Comparison of ENCODE assay signal across 8 mouse cellular contexts in the genomic region with DNA sequence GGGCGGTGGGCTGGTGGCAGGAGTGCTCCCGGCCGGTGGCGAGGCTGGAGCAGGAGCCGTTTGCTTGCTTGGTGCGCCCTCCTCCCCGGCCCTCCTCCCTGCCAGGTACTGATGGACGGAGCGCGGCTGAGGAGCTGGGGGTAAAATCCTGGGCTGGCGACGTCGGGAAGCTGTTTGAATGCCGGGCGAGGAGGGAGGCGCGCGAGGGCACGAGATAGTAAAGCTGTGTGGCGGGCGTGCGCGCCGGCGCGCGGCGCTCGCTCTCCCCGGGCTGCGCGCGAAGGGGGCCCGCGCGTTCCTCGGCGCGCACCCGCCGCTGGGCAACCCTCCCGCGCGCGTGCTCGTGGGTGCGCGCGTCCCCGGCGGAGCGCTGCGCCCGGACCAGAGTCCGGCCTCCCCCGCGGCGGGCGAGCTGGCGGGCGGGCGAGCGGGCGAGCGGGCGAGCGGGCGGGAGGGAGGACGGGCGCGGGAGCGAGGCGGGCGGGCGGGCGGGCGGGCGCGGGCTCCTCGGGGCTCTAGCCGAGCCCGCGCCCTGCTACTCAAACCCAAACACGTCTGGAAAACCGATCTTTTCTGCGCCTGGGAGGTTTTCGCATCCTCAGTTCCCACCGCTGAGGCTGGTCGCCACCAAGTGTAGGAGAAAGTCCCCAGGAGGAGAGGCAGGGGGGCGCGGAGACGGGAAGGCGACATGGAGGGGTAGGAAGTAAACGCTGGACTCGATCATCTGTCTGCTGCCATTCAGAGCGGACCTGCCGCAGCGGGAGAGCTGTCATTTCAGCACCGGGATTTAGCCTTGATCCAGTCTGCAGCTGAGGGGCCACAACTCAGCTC. TPM values are rescaled to one million over a fixed set of nuclear protein-coding genes. Genes with fewer than 3 reads are reported as not detected.
A peak's percentile ranks its signal among the peaks of the same experiment; 100 is the strongest.
DNase-seq lines count a peak whose midpoint lies in the region; ATAC-seq and TF ChIP-seq lines count a peak whose summit lies in the region.

No protein-coding gene starts in this region.

- H3K36me3 ChIP-seq in heart, embryonic 12.5 days: no peaks in the 10 kb centered on the region
- H3K36me3 ChIP-seq in heart, adult 2 months (ENCODE audit: control insufficient read depth, insufficient read depth, low read length): no peaks in the 10 kb centered on the region
- no peaks in the 10 kb centered on the region for H3K36me3 ChIP-seq in kidney, embryonic 16.5 days (ENCODE audit: insufficient read depth, low read length)
- no peaks in the 10 kb centered on the region for H3K36me3 ChIP-seq in liver, embryonic 12.5 days

- peak overlapping the region; percentile 97 for H3K4me2 ChIP-seq in heart, embryonic 12.5 days
- peak overlapping the region; percentile 93 for H3K4me2 ChIP-seq in kidney, embryonic 16.5 days (replicated peaks; ENCODE audit: low read depth, low read length)
- H3K4me2 ChIP-seq in liver, embryonic 12.5 days: peak overlapping the region; percentile 58

- H3K9ac ChIP-seq in heart, embryonic 12.5 days: peak overlapping the region; percentile 67; the same call in 1 of the 2 replicates
- no peak overlapping the region for H3K9ac ChIP-seq in heart, adult 2 months (ENCODE audit: low read depth, low read length)
- peak overlapping the region; percentile 10 for H3K9ac ChIP-seq in kidney, embryonic 16.5 days (replicated peaks; ENCODE audit: low read length)
- no peak overlapping the region for H3K9ac ChIP-seq in liver, embryonic 12.5 days

- peak; percentile 73; the same call in 1 of the 2 replicates for ATAC-seq in heart, embryonic 12.5 days (ENCODE audit: insufficient number of reproducible peaks, low FRiP score)
- ATAC-seq in kidney, embryonic 16.5 days (ENCODE audit: low FRiP score, low TSS enrichment): peak; percentile 89
- no peak for ATAC-seq in liver, embryonic 12.5 days

- H3K27me3 ChIP-seq in heart, embryonic 12.5 days (replicated peaks): peaks cover 43% of the 10 kb centered on the region
- peaks cover 3% of the 10 kb centered on the region; the same call in 1 of the 2 replicates for H3K27me3 ChIP-seq in heart, adult 2 months (ENCODE audit: control insufficient read depth, insufficient read depth, low read length)
- H3K27me3 ChIP-seq in kidney, embryonic 16.5 days (ENCODE audit: insufficient read depth, low read length): peaks cover 43% of the 10 kb centered on the region
- H3K27me3 ChIP-seq in liver, embryonic 12.5 days (replicated peaks): peaks cover 42% of the 10 kb centered on the region

- H3K4me3 ChIP-seq in heart, embryonic 12.5 days: peak overlapping the region; percentile 71
- no peak overlapping the region for H3K4me3 ChIP-seq in heart, adult 2 months
- H3K4me3 ChIP-seq in kidney, embryonic 16.5 days (ENCODE audit: low read length): peak overlapping the region; percentile 61
- peak overlapping the region; percentile 46 for H3K4me3 ChIP-seq in liver, embryonic 12.5 days

- no peak for TF ChIP-seq CTCF in heart, adult 2 months (IDR thresholded peaks at IDR 0.05)

- DNase-seq in heart, adult 2 months: no peak
- peak; percentile 87 to 91 for DNase-seq in cerebellum, postnatal 10 days
- peak; percentile 59 to 73 for DNase-seq in frontal cortex, postnatal 10 days (ENCODE audit: low spot score in 2 of 2)
- DNase-seq in right cerebral cortex, adult 18-20 months: peak; percentile 87
- DNase-seq in urinary bladder, postnatal 10 days (ENCODE audit: low spot score): no peak

- no peaks in the 10 kb centered on the region for H3K9me3 ChIP-seq in heart, embryonic 12.5 days (replicated peaks)
- H3K9me3 ChIP-seq in kidney, embryonic 16.5 days (ENCODE audit: low read length): no peaks in the 10 kb centered on the region
- H3K9me3 ChIP-seq in liver, embryonic 12.5 days (replicated peaks): no peaks in the 10 kb centered on the region

- H3K79me2 ChIP-seq in heart, adult 2 months (replicated peaks; ENCODE audit: control insufficient read depth, insufficient read depth, low read length): no peaks in the 10 kb centered on the region

- 0% methylated on average over 48 of the region's 99 CpGs for WGBS in heart, embryonic 12.5 days
- WGBS in heart, adult 2 months: 1% methylated on average over 74 of the region's 99 CpGs
- WGBS in kidney, embryonic 16.5 days: under 1% methylated on average over 30 of the region's 99 CpGs
- 2% methylated on average over 37 of the region's 99 CpGs for WGBS in liver, embryonic 12.5 days (ENCODE audit: insufficient replicate concordance)

- intact Hi-C loops in heart, adult 2 months (cut with DNase I): no loop called here

- no peak for TF ChIP-seq EP300 in heart, adult 2 months (IDR thresholded peaks at IDR 0.05; ENCODE audit: insufficient read depth, low read depth, low read length)

- no peak overlapping the region for H3K27ac ChIP-seq in heart, embryonic 12.5 days (ENCODE audit: poor library complexity, severe bottlenecking)
- H3K27ac ChIP-seq in heart, adult 2 months: no peak overlapping the region
- H3K27ac ChIP-seq in kidney, embryonic 16.5 days (ENCODE audit: low read length): no peak overlapping the region
- H3K27ac ChIP-seq in liver, embryonic 12.5 days: no peak overlapping the region

- TF ChIP-seq POLR2A in heart, adult 2 months (IDR thresholded peaks at IDR 0.05; ENCODE audit: insufficient read depth, low read depth, low read length): no peak

- H3K4me1 ChIP-seq in heart, embryonic 12.5 days (replicated peaks): no peaks in the 10 kb centered on the region; the same call in 1 of the 2 replicates
- H3K4me1 ChIP-seq in heart, adult 2 months (ENCODE audit: control insufficient read depth, insufficient read depth, low read length): no peaks in the 10 kb centered on the region
- H3K4me1 ChIP-seq in kidney, embryonic 16.5 days (ENCODE audit: insufficient read depth, low read length): no peaks in the 10 kb centered on the region
- H3K4me1 ChIP-seq in liver, embryonic 12.5 days: no peaks in the 10 kb centered on the region

RNA-seq across cellular contexts. Expression of a gene that starts 0.6 kb away (rescaled TPM):
- 0.26 TPM in 2 replicates for polyA plus RNA-seq in heart, embryonic 12.5 days (2016; fragmentation: Nextera tagmentation; extraction: Ambion mirVana)
- total RNA-seq in heart, adult 2 months (2021): not detected
- 0.06 TPM in 1 of 2 replicates, not detected in the other for polyA plus RNA-seq in heart, adult 2 months (2012; rRNA removed)
- polyA plus RNA-seq in kidney, embryonic 16.5 days (2015; fragmentation: Nextera tagmentation; extraction: Ambion mirVana): 0.45 and 0.53 TPM in 2 replicates
- polyA plus RNA-seq in liver, embryonic 12.5 days (2016; fragmentation: Nextera tagmentation; extraction: Ambion mirVana): 0.07 and 0.08 TPM in 2 replicates

Comparison
In these comparisons a context has a peak if more than half of its experiments do, and no peak if none do; other contexts are left out.
1. H3K9ac ChIP-seq: peak in heart, embryonic 12.5 days (single experiment) and kidney, embryonic 16.5 days (single experiment); none in heart, adult 2 months (single experiment) and liver, embryonic 12.5 days (single experiment).
2. DNase-seq: peak in cerebellum, postnatal 10 days (2 of 2), frontal cortex, postnatal 10 days (2 of 2) and right cerebral cortex, adult 18-20 months (single experiment); none in heart, adult 2 months (0 of 2) and urinary bladder, postnatal 10 days (single experiment).
3. Peak in every context shown above with its lines, with median percentiles within 50 percentile points of each other: H3K4me2 ChIP-seq.